Mouse (Mus musculus): ENCODE data around the gene Olfr764-ps1. TPM values are rescaled to one million over a fixed set of nuclear protein-coding genes. Genes with fewer than 3 reads are reported as not detected.
"Not testable (repeated sequence)": the region's sequence is repeated elsewhere in the genome, so short reads cannot be mapped to it uniquely, and the experiment has no call there.

Olfr764-ps1 gene
- total and polyA plus RNA-seq, 3 experiments, result not detected

DNA sequence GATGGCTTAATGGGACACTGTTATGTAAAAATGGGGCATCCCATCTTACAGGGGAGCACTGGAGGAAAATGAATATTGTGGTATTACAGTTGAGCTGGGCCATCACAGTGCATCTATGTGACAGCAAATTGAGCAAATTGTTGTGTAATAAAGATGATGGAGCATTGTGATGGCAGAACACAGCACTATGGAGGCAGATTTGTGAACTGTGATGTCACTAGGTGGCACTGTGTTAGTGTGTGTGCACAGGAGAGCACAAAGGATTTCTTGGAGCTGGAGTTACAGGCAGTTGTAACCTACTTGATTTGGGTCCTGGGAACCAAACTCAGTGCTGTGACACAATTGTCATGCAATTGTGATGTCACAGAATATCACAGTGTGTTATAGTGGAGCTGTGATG, 16.4 kb downstream of the Olfr764-ps1 start:
- Histone ChIP-seq H3K79me2 (replicated peaks; ENCODE audit: control insufficient read depth, insufficient read depth, low read length) (no peaks in the 10 kb centered on the region), H3K4me3 (no peak overlapping the region), H3K27ac (no peak overlapping the region), H3K9ac (ENCODE audit: low read depth, low read length) (no peak overlapping the region), H3K4me1 (ENCODE audit: control insufficient read depth, insufficient read depth, low read length) (no peaks in the 10 kb centered on the region), H3K27me3 (ENCODE audit: control insufficient read depth, insufficient read depth, low read length) (no peaks in the 10 kb centered on the region), H3K36me3 (ENCODE audit: control insufficient read depth, insufficient read depth, low read length) (no peaks in the 10 kb centered on the region)
- TF ChIP-seq CTCF (IDR thresholded peaks at IDR 0.05) (no peak), POLR2A (IDR thresholded peaks at IDR 0.05; ENCODE audit: insufficient read depth, low read depth, low read length) (no peak), EP300 (IDR thresholded peaks at IDR 0.05; ENCODE audit: insufficient read depth, low read depth, low read length) (no peak)
- intact Hi-C loops (cut with DNase I), result no loop called here
- no peak for DNase-seq

DNA sequence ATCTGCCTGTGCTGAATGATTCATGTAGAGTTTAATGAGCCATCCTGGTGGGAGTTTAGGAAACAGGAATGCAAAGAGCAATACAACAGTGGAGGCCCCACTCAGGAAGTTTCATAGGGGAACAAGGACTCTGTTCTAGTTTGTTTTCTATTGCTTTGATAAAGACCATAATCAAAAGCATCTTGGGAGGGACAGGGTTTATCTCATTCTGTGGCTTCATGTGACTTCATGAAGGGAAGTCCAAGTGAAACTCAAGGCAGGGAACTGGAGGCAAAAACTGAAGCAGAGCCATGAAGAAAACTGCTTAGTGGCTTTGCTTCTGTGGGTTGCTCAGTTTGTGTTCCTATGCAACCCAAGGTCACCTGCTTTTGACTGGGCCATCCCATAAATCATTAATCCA, 25.2 kb downstream of the Olfr764-ps1 start:
- intact Hi-C loops (cut with DNase I), result no loop called here
- no peak for DNase-seq
- Histone ChIP-seq H3K9ac (ENCODE audit: low read depth, low read length) (no peak overlapping the region), H3K79me2 (replicated peaks; ENCODE audit: control insufficient read depth, insufficient read depth, low read length) (no peaks in the 10 kb centered on the region), H3K4me3 (no peak overlapping the region), H3K27me3 (ENCODE audit: control insufficient read depth, insufficient read depth, low read length) (peaks cover 1% of the 10 kb centered on the region; the same call in 1 of the 2 replicates), H3K36me3 (ENCODE audit: control insufficient read depth, insufficient read depth, low read length) (no peaks in the 10 kb centered on the region), H3K4me1 (ENCODE audit: control insufficient read depth, insufficient read depth, low read length) (no peaks in the 10 kb centered on the region), H3K27ac (no peak overlapping the region)
- TF ChIP-seq CTCF (IDR thresholded peaks at IDR 0.05) (no peak), POLR2A (IDR thresholded peaks at IDR 0.05; ENCODE audit: insufficient read depth, low read depth, low read length) (no peak), EP300 (IDR thresholded peaks at IDR 0.05; ENCODE audit: insufficient read depth, low read depth, low read length) (no peak)

DNA sequence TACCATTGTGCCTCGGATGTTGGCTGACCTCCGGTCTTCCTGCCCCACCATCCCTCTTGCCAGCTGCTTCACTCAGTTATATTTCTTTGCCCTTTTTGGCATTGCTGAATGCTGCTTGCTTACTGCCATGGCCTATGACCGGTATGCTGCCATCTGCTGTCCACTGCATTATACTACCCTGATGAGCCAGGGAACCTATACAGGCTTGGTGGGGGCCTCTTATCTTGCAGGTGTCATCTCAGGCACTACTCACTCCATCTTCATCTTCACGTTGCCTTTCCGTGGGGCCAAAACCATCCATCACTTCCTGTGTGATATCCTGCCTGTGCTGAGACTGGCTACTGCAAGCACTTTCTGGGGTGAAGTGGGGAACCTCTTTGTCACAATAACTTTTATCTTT, 28.2 kb downstream of the Olfr764-ps1 start:
- H3K79me2 ChIP-seq (replicated peaks; ENCODE audit: control insufficient read depth, insufficient read depth, low read length); H3K4me1 ChIP-seq (ENCODE audit: control insufficient read depth, insufficient read depth, low read length); H3K4me3 ChIP-seq; intact Hi-C loops (cut with DNase I); H3K36me3 ChIP-seq (ENCODE audit: control insufficient read depth, insufficient read depth, low read length); H3K27me3 ChIP-seq (ENCODE audit: control insufficient read depth, insufficient read depth, low read length); H3K9ac ChIP-seq (ENCODE audit: low read depth, low read length); DNase-seq; H3K27ac ChIP-seq: not testable (repeated sequence)
- WGBS, result 59% methylated on average over 2 of the region's 5 CpGs

DNA sequence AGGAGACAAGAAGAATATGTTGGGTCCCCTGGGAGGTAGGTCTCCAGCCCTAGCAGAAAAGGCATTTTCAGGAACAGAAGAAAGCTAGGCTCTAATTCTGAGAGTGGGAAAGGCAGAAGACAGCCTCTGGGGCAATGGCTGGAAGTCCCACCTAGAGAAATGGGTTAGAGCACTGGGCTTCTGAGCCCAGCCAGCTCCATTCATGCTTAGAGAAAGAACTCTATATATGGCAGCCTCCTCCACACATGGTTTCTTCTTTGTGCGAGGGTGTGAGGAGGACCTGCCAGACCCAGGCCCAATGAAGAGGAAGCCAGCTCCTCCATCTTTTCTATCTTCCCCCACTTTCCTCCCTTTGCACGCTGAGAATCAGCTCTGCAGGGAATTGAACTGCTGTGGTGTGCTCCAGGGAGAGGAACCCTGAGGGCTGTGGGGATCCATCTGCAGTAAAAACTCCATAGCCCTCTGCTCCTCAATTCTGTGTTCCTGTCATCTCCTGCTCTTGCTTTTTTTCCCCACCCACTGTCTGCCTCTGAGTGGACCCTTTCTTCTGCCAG, 29.3 kb downstream of the Olfr764-ps1 start, which contains the start of gene Olfr763:
Gene Olfr763, plus strand, starts transcription at position 504 of the 554 bp plus-strand sequence.
- WGBS, result 51% methylated on average over 2 of the region's 2 CpGs
- Histone ChIP-seq H3K27ac (no peak within 1 kb of the TSS), H3K9ac (ENCODE audit: low read depth, low read length) (no peak within 1 kb of the TSS), H3K27me3 (ENCODE audit: control insufficient read depth, insufficient read depth, low read length) (peaks cover 3% of the 10 kb centered on the region; the same call in 1 of the 2 replicates), H3K79me2 (replicated peaks; ENCODE audit: control insufficient read depth, insufficient read depth, low read length) (no peaks in the 10 kb centered on the region), H3K4me3 (no peak within 1 kb of the TSS), H3K36me3 (ENCODE audit: control insufficient read depth, insufficient read depth, low read length) (no peaks in the 10 kb centered on the region), H3K4me1 (ENCODE audit: control insufficient read depth, insufficient read depth, low read length) (no peaks in the 10 kb centered on the region)
- no peak for DNase-seq
- intact Hi-C loops (cut with DNase I), result no loop called here
- no peak for TF ChIP-seq CTCF (IDR thresholded peaks at IDR 0.05)
- no peak for TF ChIP-seq POLR2A (IDR thresholded peaks at IDR 0.05; ENCODE audit: insufficient read depth, low read depth, low read length)
- TF ChIP-seq EP300 (IDR thresholded peaks at IDR 0.05; ENCODE audit: insufficient read depth, low read depth, low read length), result no peak

DNA sequence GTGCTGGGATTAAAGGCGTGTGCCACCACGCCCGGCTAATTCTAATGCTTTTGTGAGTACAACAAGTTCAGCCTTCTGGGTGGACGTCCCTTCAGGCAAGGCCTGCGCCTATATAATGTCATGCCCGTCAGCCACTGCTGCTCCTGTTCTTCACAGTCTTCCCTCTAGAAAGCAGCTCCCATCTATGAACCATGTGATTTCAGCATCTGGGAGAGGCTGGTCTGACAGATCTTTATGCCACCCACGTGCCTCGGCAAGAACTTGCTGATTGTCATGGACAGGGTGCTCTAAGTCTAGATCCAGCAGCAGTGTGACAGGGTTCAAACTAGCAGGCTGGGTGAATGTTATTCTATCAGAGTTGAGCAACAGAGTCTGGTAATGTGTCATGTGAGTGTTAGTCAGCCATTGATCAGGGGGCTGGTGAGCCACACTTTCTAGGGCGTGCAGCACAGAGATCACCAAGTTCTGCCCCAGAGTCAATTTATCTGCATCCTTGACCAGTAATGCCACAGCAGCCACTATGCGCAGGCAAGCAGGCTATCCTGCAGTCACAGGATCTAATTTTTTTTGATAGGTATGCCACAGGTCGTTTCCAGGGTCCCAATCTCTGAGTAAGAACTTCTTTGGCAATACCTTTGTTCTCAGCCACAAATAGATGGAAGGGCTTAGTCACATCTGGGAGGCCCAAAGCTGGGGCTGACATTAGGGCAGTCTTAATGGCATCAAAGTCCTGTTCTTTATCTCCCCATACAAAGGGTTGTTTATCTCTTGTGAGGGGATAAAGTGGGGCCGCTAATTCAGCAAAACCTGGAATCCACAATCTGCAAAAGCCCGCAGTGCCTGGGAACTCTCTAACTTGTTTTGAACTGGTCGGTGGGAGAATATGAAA, 35.4 kb downstream of the Olfr764-ps1 start:
- Histone ChIP-seq H3K27ac (no peak overlapping the region), H3K27me3 (ENCODE audit: control insufficient read depth, insufficient read depth, low read length) (no peaks in the 10 kb centered on the region; the same call in 1 of the 2 replicates), H3K4me3 (no peak overlapping the region), H3K4me1 (ENCODE audit: control insufficient read depth, insufficient read depth, low read length) (no peaks in the 10 kb centered on the region), H3K36me3 (ENCODE audit: control insufficient read depth, insufficient read depth, low read length) (no peaks in the 10 kb centered on the region), H3K79me2 (replicated peaks; ENCODE audit: control insufficient read depth, insufficient read depth, low read length) (no peaks in the 10 kb centered on the region), H3K9ac (ENCODE audit: low read depth, low read length) (no peak overlapping the region)
- intact Hi-C loops (cut with DNase I), result no loop called here
- DNase-seq, result no peak
- TF ChIP-seq CTCF (IDR thresholded peaks at IDR 0.05) (no peak), POLR2A (IDR thresholded peaks at IDR 0.05; ENCODE audit: insufficient read depth, low read depth, low read length) (no peak)
- 65% methylated on average over 14 of the region's 14 CpGs for WGBS

DNA sequence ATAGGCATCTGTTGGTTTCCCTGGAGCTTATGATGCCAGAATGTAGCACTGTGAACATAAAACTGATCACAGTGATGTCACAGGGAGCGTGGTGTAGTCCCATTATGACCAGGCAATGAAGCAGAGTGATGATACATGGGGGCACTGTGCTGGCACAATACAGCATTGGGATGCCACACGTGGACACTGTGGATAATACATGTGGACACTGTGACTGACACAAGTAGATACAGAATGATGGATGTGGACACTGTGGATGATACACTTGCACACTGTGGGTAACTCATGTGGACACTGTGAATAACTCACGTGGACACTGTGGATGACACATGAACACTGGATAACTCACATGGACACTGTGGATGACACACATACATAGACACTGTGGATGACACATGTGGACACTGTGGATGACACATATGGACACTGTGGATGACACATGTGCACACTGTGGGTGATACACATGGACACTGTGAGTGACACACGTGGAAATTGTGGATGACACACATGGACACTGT, 43.1 kb downstream of the Olfr764-ps1 start:
- intact Hi-C loops (cut with DNase I), result no loop called here
- no peaks in the 10 kb centered on the region for H3K27me3 ChIP-seq (ENCODE audit: control insufficient read depth, insufficient read depth, low read length)
- 66% methylated on average over 4 of the region's 4 CpGs for WGBS

More for the DNA sequence above, 43.1 kb downstream of the Olfr764-ps1 start:
- Histone ChIP-seq H3K36me3 (ENCODE audit: control insufficient read depth, insufficient read depth, low read length) (no peaks in the 10 kb centered on the region), H3K4me3 (no peak overlapping the region), H3K27ac (no peak overlapping the region), H3K9ac (ENCODE audit: low read depth, low read length) (no peak overlapping the region), H3K4me1 (ENCODE audit: control insufficient read depth, insufficient read depth, low read length) (no peaks in the 10 kb centered on the region), H3K79me2 (replicated peaks; ENCODE audit: control insufficient read depth, insufficient read depth, low read length) (no peaks in the 10 kb centered on the region)
- TF ChIP-seq CTCF (IDR thresholded peaks at IDR 0.05) (no peak), EP300 (IDR thresholded peaks at IDR 0.05; ENCODE audit: insufficient read depth, low read depth, low read length) (no peak), POLR2A (IDR thresholded peaks at IDR 0.05; ENCODE audit: insufficient read depth, low read depth, low read length) (no peak)
- no peak for DNase-seq

Measured in heart, adult 2 months (tissue).